Mouse (Mus musculus) lung, embryonic 14.5 days (tissue): ENCODE data around the gene Kcnma1. TPM values are rescaled to one million over a fixed set of nuclear protein-coding genes. Genes with fewer than 3 reads are reported as not detected.

Experiments used
- ATAC-seq: fragments of 200-750 bp; cut with Nextera tagmentation; 2 replicates; pipeline ENCODE4 v1.8.0; 2017; ENCODE audit warnings: mild to moderate bottlenecking, moderate TSS enrichment, moderate library complexity; ENCODE audit not compliant: insufficient read depth
- DNase-seq: peaks from one replicate; pipeline ENCODE4 v3.0.0-alpha.2; 2015
- H3K27ac ChIP-seq: fragments of 300-500 bp; sonication (generic); 2 replicates; pipeline ENCODE4 v1.5.1; 2014; ENCODE audit warnings: low read depth, mild to moderate bottlenecking, moderate library complexity
- H3K27me3 ChIP-seq: fragments of 300-500 bp; sonication (generic); 2 replicates; pipeline ENCODE4 v1.6.1; 2014; ENCODE audit warnings: low read length, control low read depth; ENCODE audit not compliant: insufficient read depth
- H3K36me3 ChIP-seq: fragments of 300-500 bp; sonication (generic); 2 replicates; pipeline ENCODE4 v1.6.1; 2014; ENCODE audit warnings: control low read depth; ENCODE audit not compliant: insufficient read depth
- H3K4me1 ChIP-seq: fragments of 300-500 bp; sonication (generic); 2 replicates; pipeline ENCODE4 v1.6.1; 2014; ENCODE audit warnings: antibody characterized with exemption, control low read depth; ENCODE audit not compliant: insufficient read depth
- H3K4me2 ChIP-seq: fragments of 300-500 bp; sonication (generic); 2 replicates; pipeline ENCODE4 v1.6.1; 2014; ENCODE audit warnings: mild to moderate bottlenecking
- H3K4me3 ChIP-seq: fragments of 300-500 bp; sonication (generic); 2 replicates; pipeline ENCODE4 v1.5.1; 2014; ENCODE audit warnings: low read depth, low read length
- H3K9ac ChIP-seq: fragments of 300-500 bp; sonication (generic); 2 replicates; pipeline ENCODE4 v1.6.1; 2014
- H3K9me3 ChIP-seq: fragments of 300-500 bp; sonication (generic); 2 replicates; pipeline ENCODE4 v1.6.1; 2016; ENCODE audit warnings: low read depth, low read length, control low read depth
- CTCF ChIP-seq: IDR thresholded peaks from 2 replicates; pipeline ENCODE4 v1.5.1; 2016; ENCODE audit warnings: antibody characterized with exemption, low read depth
- WGBS: fragments of 180-500 bp; shearing (Covaris S2); extraction: QIAGEN DNeasy Blood & Tissue Kit; methylation state at CpG from one replicate; pipeline ENCODE4 v1.1.7; 2014; 5-methylcytosine and 5-hydroxymethylcytosine counted together
- polyA plus RNA-seq: library from polyadenylated mRNA; unstranded; fragments of >200 nt; fragmentation: Nextera tagmentation; extraction: Ambion mirVana; gene quantifications from 2 replicates; pipeline ENCODE4 v1.2.1, GENCODE M21; 2014

Gene Kcnma1
- polyA plus RNA-seq, 1 experiment from 2014 or later: 1.5 TPM

GRCm38 (mm10) chr14:23587451-23587850 is 426.8 kb downstream of the Kcnma1 start:
- no peak for DNase-seq
- no peaks in the 10 kb centered on the region for H3K36me3 ChIP-seq
- H3K27ac ChIP-seq: no peak overlapping the region
- WGBS: 79% methylated on average over 9 of the region's 9 CpGs
- H3K27me3 ChIP-seq: no peaks in the 10 kb centered on the region
- H3K4me1 ChIP-seq: no peaks in the 10 kb centered on the region
- H3K9me3 ChIP-seq: no peaks in the 10 kb centered on the region
- H3K4me3 ChIP-seq: no peak overlapping the region
- H3K9ac ChIP-seq: no peak overlapping the region
- TF ChIP-seq CTCF: no peak
- ATAC-seq: no peak
- no peak overlapping the region for H3K4me2 ChIP-seq

GRCm38 (mm10) chr14:23583235-23583634 is 431.1 kb downstream of the Kcnma1 start:
- Histone ChIP-seq H3K4me1 (no peaks in the 10 kb centered on the region), H3K36me3 (no peaks in the 10 kb centered on the region), H3K4me2 (no peak overlapping the region), H3K27ac (no peak overlapping the region), H3K9ac (no peak overlapping the region), H3K4me3 (no peak overlapping the region), H3K27me3 (no peaks in the 10 kb centered on the region), H3K9me3 (no peaks in the 10 kb centered on the region)
- 10% methylated on average over 2 of the region's 2 CpGs for WGBS
- no peak; the same call in 1 of the 2 replicates for ATAC-seq
- peak; percentile 78 for TF ChIP-seq CTCF
- peak; percentile 89 for DNase-seq

DNA sequence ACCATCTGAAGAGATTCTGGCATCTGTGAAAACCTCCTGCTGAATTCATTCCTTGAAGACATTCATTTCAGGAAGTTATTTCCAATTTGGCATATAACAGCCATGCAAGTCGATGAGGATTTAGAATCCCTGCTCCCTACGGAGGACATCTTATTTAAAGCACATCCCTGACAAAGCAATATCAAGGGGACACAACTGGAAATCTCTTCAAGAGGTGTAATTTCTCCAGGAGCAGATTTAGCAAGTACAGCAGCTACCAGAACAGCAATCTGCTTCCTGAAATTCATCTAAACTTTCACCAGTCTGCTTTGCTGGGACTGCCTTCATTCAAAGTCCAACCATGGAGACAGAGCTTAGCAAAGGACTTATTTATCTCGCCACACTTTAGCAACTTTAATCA is 433.0 kb downstream of the Kcnma1 start:
- no peak overlapping the region for H3K27ac ChIP-seq
- no peak overlapping the region for H3K4me2 ChIP-seq
- H3K27me3 ChIP-seq: no peaks in the 10 kb centered on the region
- H3K4me1 ChIP-seq: no peaks in the 10 kb centered on the region
- no peaks in the 10 kb centered on the region for H3K36me3 ChIP-seq
- no peak overlapping the region for H3K4me3 ChIP-seq
- TF ChIP-seq CTCF: no peak
- no peak for DNase-seq
- H3K9me3 ChIP-seq: no peaks in the 10 kb centered on the region
- no peak for ATAC-seq
- H3K9ac ChIP-seq: no peak overlapping the region
- WGBS: 68% methylated on average over 3 of the region's 3 CpGs

DNA sequence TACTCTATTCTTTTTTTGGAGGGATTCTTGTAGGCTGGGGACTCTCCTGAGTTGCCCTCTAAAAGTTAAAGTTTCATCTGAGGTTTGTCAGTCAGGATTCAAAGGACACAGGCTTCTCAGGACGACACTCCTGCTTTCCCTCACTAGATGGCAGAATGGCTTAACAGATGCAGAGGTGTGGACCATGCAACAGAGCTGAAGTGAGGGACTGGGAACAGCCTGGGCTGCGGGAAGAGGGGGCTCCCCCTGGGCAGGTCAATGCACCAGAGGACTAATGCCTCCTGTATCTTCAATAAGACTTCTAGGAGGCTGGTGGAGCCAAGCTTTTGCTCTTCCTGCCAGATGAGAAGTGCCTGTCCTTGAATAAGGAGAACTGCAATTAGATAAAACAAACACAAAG is 438.3 kb downstream of the Kcnma1 start:
- WGBS: 0% methylated on average over 2 of the region's 2 CpGs
- no peaks in the 10 kb centered on the region for H3K4me1 ChIP-seq
- H3K4me3 ChIP-seq: no peak overlapping the region
- no peak overlapping the region for H3K27ac ChIP-seq
- H3K36me3 ChIP-seq: no peaks in the 10 kb centered on the region
- ATAC-seq (peak; percentile 60; the same call in 1 of the 2 replicates), DNase-seq (peak; percentile 64)
- no peaks in the 10 kb centered on the region for H3K9me3 ChIP-seq
- no peak overlapping the region for H3K9ac ChIP-seq
- H3K27me3 ChIP-seq: no peaks in the 10 kb centered on the region
- peak; percentile 66 for TF ChIP-seq CTCF
- H3K4me2 ChIP-seq: no peak overlapping the region

GRCm38 (mm10) chr14:23574136-23574535 is 440.2 kb downstream of the Kcnma1 start:
- no peak overlapping the region for H3K4me3 ChIP-seq
- no peak overlapping the region for H3K4me2 ChIP-seq
- H3K27me3 ChIP-seq: no peaks in the 10 kb centered on the region
- no peaks in the 10 kb centered on the region for H3K4me1 ChIP-seq
- TF ChIP-seq CTCF: no peak
- no peaks in the 10 kb centered on the region for H3K9me3 ChIP-seq
- DNase-seq (no peak), ATAC-seq (no peak)
- 68% methylated on average over 4 of the region's 4 CpGs for WGBS
- H3K9ac ChIP-seq: no peak overlapping the region
- H3K36me3 ChIP-seq: no peaks in the 10 kb centered on the region
- H3K27ac ChIP-seq: no peak overlapping the region

GRCm38 (mm10) chr14:23573385-23573784 is 440.9 kb downstream of the Kcnma1 start:
- H3K4me3 ChIP-seq: no peak overlapping the region
- DNase-seq: no peak
- no peaks in the 10 kb centered on the region for H3K27me3 ChIP-seq
- ATAC-seq: no peak
- no peaks in the 10 kb centered on the region for H3K9me3 ChIP-seq
- H3K9ac ChIP-seq: no peak overlapping the region
- H3K4me2 ChIP-seq: no peak overlapping the region
- no peak for TF ChIP-seq CTCF
- H3K27ac ChIP-seq: no peak overlapping the region
- 42% methylated on average over 3 of the region's 3 CpGs for WGBS
- no peaks in the 10 kb centered on the region for H3K4me1 ChIP-seq
- H3K36me3 ChIP-seq: no peaks in the 10 kb centered on the region

GRCm38 (mm10) chr14:23572778-23573177 is 441.5 kb downstream of the Kcnma1 start:
- no peaks in the 10 kb centered on the region for H3K27me3 ChIP-seq

GRCm38 (mm10) chr14:23570251-23570650 is 444.0 kb downstream of the Kcnma1 start:
- TF ChIP-seq CTCF: no peak
- H3K9ac ChIP-seq: no peak overlapping the region
- no peaks in the 10 kb centered on the region for H3K4me1 ChIP-seq
- H3K36me3 ChIP-seq: no peaks in the 10 kb centered on the region
- WGBS: 59% methylated on average over 1 of the region's 1 CpGs
- no peak overlapping the region for H3K4me2 ChIP-seq
- H3K27ac ChIP-seq: no peak overlapping the region
- DNase-seq (no peak), ATAC-seq (no peak)
- no peaks in the 10 kb centered on the region for H3K27me3 ChIP-seq
- no peak overlapping the region for H3K4me3 ChIP-seq
- no peaks in the 10 kb centered on the region for H3K9me3 ChIP-seq

More at GRCm38 (mm10) chr14:23572778-23573177, 441.5 kb downstream of the Kcnma1 start:
- Histone ChIP-seq H3K4me1 (no peaks in the 10 kb centered on the region), H3K4me2 (no peak overlapping the region), H3K27ac (no peak overlapping the region), H3K9me3 (no peaks in the 10 kb centered on the region), H3K36me3 (no peaks in the 10 kb centered on the region), H3K4me3 (no peak overlapping the region), H3K9ac (no peak overlapping the region)
- DNase-seq (no peak), ATAC-seq (no peak)
- TF ChIP-seq CTCF: no peak
- WGBS: 61% methylated on average over 1 of the region's 1 CpGs
